Mouse (Mus musculus) kidney, embryonic 16.5 days (tissue): ENCODE results near the gene Tacc2. TPM values are rescaled to one million over a fixed set of nuclear protein-coding genes. Genes with fewer than 3 reads are reported as not detected.

Experiments used
- ATAC-seq: fragments of 200-750 bp; cut with Nextera tagmentation; 2 replicates; pipeline ENCODE4 v1.8.0; 2017; ENCODE audit warnings: moderate TSS enrichment; ENCODE audit not compliant: low FRiP score, low TSS enrichment
- H3K27ac ChIP-seq: fragments of 300-500 bp; sonication (generic); 2 replicates; pipeline ENCODE4 v1.5.1; 2014; ENCODE audit warnings: low read length
- H3K27me3 ChIP-seq: fragments of 300-500 bp; sonication (generic); 2 replicates; pipeline ENCODE4 v1.6.1; 2014; ENCODE audit warnings: low read length, control low read depth, mixed read lengths; ENCODE audit not compliant: insufficient read depth
- H3K36me3 ChIP-seq: fragments of 300-500 bp; sonication (generic); 2 replicates; pipeline ENCODE4 v1.6.1; 2014; ENCODE audit warnings: low read length, control low read depth, mixed read lengths; ENCODE audit not compliant: insufficient read depth
- H3K4me1 ChIP-seq: fragments of 300-500 bp; sonication (generic); 2 replicates; pipeline ENCODE4 v1.6.1; 2014; ENCODE audit warnings: low read length, control low read depth, mixed read lengths; ENCODE audit not compliant: insufficient read depth
- H3K4me2 ChIP-seq: fragments of 300-500 bp; sonication (generic); replicated peaks from 2 replicates; pipeline ENCODE4 v1.6.1; 2014; ENCODE audit warnings: low read depth, low read length
- H3K4me3 ChIP-seq: fragments of 300-500 bp; sonication (generic); 2 replicates; pipeline ENCODE4 v1.5.1; 2014; ENCODE audit warnings: mild to moderate bottlenecking, low read length
- H3K9ac ChIP-seq: fragments of 300-500 bp; sonication (generic); replicated peaks from 2 replicates; pipeline ENCODE4 v1.6.1; 2014; ENCODE audit warnings: low read length
- H3K9me3 ChIP-seq: fragments of 300-500 bp; sonication (generic); 2 replicates; pipeline ENCODE4 v1.6.1; 2016; ENCODE audit warnings: low read length, control low read depth
- WGBS: fragments of 180-500 bp; shearing (Covaris S2); extraction: QIAGEN DNeasy Blood & Tissue Kit; methylation state at CpG from one replicate; pipeline ENCODE4 v1.1.7; 2014; 5-methylcytosine and 5-hydroxymethylcytosine counted together
- polyA plus RNA-seq: library from polyadenylated mRNA; unstranded; fragments of >200 nt; fragmentation: Nextera tagmentation; extraction: Ambion mirVana; gene quantifications from 2 replicates; pipeline ENCODE4 v1.2.1, GENCODE M21; 2015

The Tacc2 gene
- polyA plus RNA-seq, 1 experiment from 2014 or later: 31.3 TPM

- no peak for ATAC-seq
- 84% methylated on average over 7 of the region's 7 CpGs for WGBS
- H3K4me2 ChIP-seq: no peak overlapping the region
These were observed 48.1 kb downstream of the Tacc2 start for GRCm38 (mm10) chr7:130625361-130625760.

GRCm38 (mm10) chr7:130628601-130629000 lies 51.4 kb downstream of the Tacc2 start:
- H3K9me3 ChIP-seq: no peaks in the 10 kb centered on the region
- WGBS: 56% methylated on average over 1 of the region's 1 CpGs
- no peak overlapping the region for H3K9ac ChIP-seq
- H3K27me3 ChIP-seq: no peaks in the 10 kb centered on the region
- no peak overlapping the region for H3K4me2 ChIP-seq
- H3K4me1 ChIP-seq: peaks cover 12% of the 10 kb centered on the region
- no peak overlapping the region for H3K4me3 ChIP-seq
- H3K27ac ChIP-seq: no peak overlapping the region
- no peak for ATAC-seq
- no peaks in the 10 kb centered on the region for H3K36me3 ChIP-seq

More at GRCm38 (mm10) chr7:130625361-130625760, 48.1 kb downstream of the Tacc2 start:
- Histone ChIP-seq H3K4me1 (peaks cover 4% of the 10 kb centered on the region; the same call in 1 of the 2 replicates), H3K27me3 (no peaks in the 10 kb centered on the region), H3K9me3 (no peaks in the 10 kb centered on the region), H3K27ac (no peak overlapping the region), H3K4me3 (no peak overlapping the region), H3K36me3 (no peaks in the 10 kb centered on the region), H3K9ac (no peak overlapping the region)

GRCm38 (mm10) chr7:130629999-130630398 lies 52.8 kb downstream of the Tacc2 start:
- H3K9me3 ChIP-seq: no peaks in the 10 kb centered on the region
- H3K27me3 ChIP-seq: no peaks in the 10 kb centered on the region
- no peak for ATAC-seq
- no peak overlapping the region for H3K27ac ChIP-seq
- H3K36me3 ChIP-seq: no peaks in the 10 kb centered on the region
- H3K4me2 ChIP-seq: no peak overlapping the region
- no peak overlapping the region for H3K9ac ChIP-seq
- 87% methylated on average over 7 of the region's 7 CpGs for WGBS
- no peak overlapping the region for H3K4me3 ChIP-seq
- peaks cover 18% of the 10 kb centered on the region for H3K4me1 ChIP-seq

- no peak overlapping the region for H3K9ac ChIP-seq
- H3K27me3 ChIP-seq: no peaks in the 10 kb centered on the region
- no peaks in the 10 kb centered on the region for H3K9me3 ChIP-seq
- peaks cover 18% of the 10 kb centered on the region for H3K4me1 ChIP-seq
- no peak for ATAC-seq
- WGBS: 89% methylated on average over 3 of the region's 3 CpGs
- no peak overlapping the region for H3K4me2 ChIP-seq
- H3K4me3 ChIP-seq: no peak overlapping the region
- H3K27ac ChIP-seq: peak overlapping the region; percentile 72
- no peaks in the 10 kb centered on the region for H3K36me3 ChIP-seq
These were observed 53.7 kb downstream of the Tacc2 start for GRCm38 (mm10) chr7:130630956-130631355.

GRCm38 (mm10) chr7:130631553-130632378 lies 54.5 kb downstream of the Tacc2 start:
- Histone ChIP-seq H3K9ac (no peak overlapping the region), H3K4me2 (peak overlapping the region; percentile 27), H3K27ac (peak overlapping the region; percentile 72), H3K4me1 (peaks cover 18% of the 10 kb centered on the region), H3K27me3 (no peaks in the 10 kb centered on the region), H3K9me3 (no peaks in the 10 kb centered on the region), H3K4me3 (no peak overlapping the region), H3K36me3 (no peaks in the 10 kb centered on the region)
- peak; percentile 77 for ATAC-seq
- 33% methylated on average over 22 of the region's 22 CpGs for WGBS

- H3K9ac ChIP-seq: no peak overlapping the region
These were observed 55.1 kb downstream of the Tacc2 start for GRCm38 (mm10) chr7:130632379-130632732.

GRCm38 (mm10) chr7:130634259-130634871 lies 57.1 kb downstream of the Tacc2 start:
- 76% methylated on average over 4 of the region's 4 CpGs for WGBS
- no peak overlapping the region for H3K27ac ChIP-seq
- no peak overlapping the region for H3K9ac ChIP-seq
- H3K9me3 ChIP-seq: no peaks in the 10 kb centered on the region
- no peaks in the 10 kb centered on the region for H3K27me3 ChIP-seq
- no peak overlapping the region for H3K4me2 ChIP-seq
- no peak overlapping the region for H3K4me3 ChIP-seq
- peaks cover 26% of the 10 kb centered on the region for H3K4me1 ChIP-seq
- 0 out of 2 replicates have a peak, but pooled peaks have one; percentile 46 for ATAC-seq
- H3K36me3 ChIP-seq: no peaks in the 10 kb centered on the region

More at GRCm38 (mm10) chr7:130632379-130632732, 55.1 kb downstream of the Tacc2 start:
- Histone ChIP-seq H3K4me2 (no peak overlapping the region), H3K27me3 (no peaks in the 10 kb centered on the region), H3K4me1 (peaks cover 23% of the 10 kb centered on the region), H3K27ac (peak overlapping the region; percentile 72; the same call in 1 of the 2 replicates), H3K9me3 (no peaks in the 10 kb centered on the region), H3K36me3 (no peaks in the 10 kb centered on the region), H3K4me3 (no peak overlapping the region)
- 86% methylated on average over 5 of the region's 5 CpGs for WGBS
- no peak for ATAC-seq

- Histone ChIP-seq H3K4me2 (no peak overlapping the region), H3K4me3 (no peak overlapping the region), H3K27ac (no peak overlapping the region), H3K4me1 (peaks cover 26% of the 10 kb centered on the region), H3K9me3 (no peaks in the 10 kb centered on the region), H3K36me3 (no peaks in the 10 kb centered on the region), H3K27me3 (no peaks in the 10 kb centered on the region), H3K9ac (no peak overlapping the region)
- WGBS: 47% methylated on average over 7 of the region's 7 CpGs
- no peak for ATAC-seq
These were observed 58.0 kb downstream of the Tacc2 start for GRCm38 (mm10) chr7:130635212-130635611.

GRCm38 (mm10) chr7:130636274-130636673 lies 59.0 kb downstream of the Tacc2 start:
- no peaks in the 10 kb centered on the region for H3K27me3 ChIP-seq
- no peak overlapping the region for H3K9ac ChIP-seq
- no peaks in the 10 kb centered on the region for H3K36me3 ChIP-seq
- peaks cover 25% of the 10 kb centered on the region for H3K4me1 ChIP-seq
- no peak overlapping the region for H3K4me2 ChIP-seq
- no peaks in the 10 kb centered on the region for H3K9me3 ChIP-seq
- no peak overlapping the region for H3K27ac ChIP-seq
- WGBS: 64% methylated on average over 3 of the region's 3 CpGs
- ATAC-seq: no peak
- H3K4me3 ChIP-seq: no peak overlapping the region

GRCm38 (mm10) chr7:130636902-130637301 lies 59.7 kb downstream of the Tacc2 start:
- Histone ChIP-seq H3K4me1 (peaks cover 19% of the 10 kb centered on the region), H3K27me3 (no peaks in the 10 kb centered on the region), H3K9me3 (no peaks in the 10 kb centered on the region), H3K4me2 (no peak overlapping the region), H3K27ac (no peak overlapping the region), H3K9ac (no peak overlapping the region), H3K36me3 (no peaks in the 10 kb centered on the region), H3K4me3 (no peak overlapping the region)
- ATAC-seq: no peak
- 90% methylated on average over 4 of the region's 4 CpGs for WGBS
